Mouse (Mus musculus) liver, postnatal 0 days (tissue): ENCODE measurements around the gene Tspyl4. TPM values are rescaled to one million over a fixed set of nuclear protein-coding genes. Genes with fewer than 3 reads are reported as not detected.

Source experiments
- ATAC-seq: fragments of 200-750 bp; cut with Nextera tagmentation; 2 replicates; pipeline ENCODE4 v1.8.0; 2017; ENCODE audit warnings: mild to moderate bottlenecking, moderate library complexity
- DNase-seq: peaks from one replicate; pipeline ENCODE4 v3.0.0-alpha.2; 2016
- H3K27ac ChIP-seq: fragments of 300-500 bp; sonication (generic); 2 replicates; pipeline ENCODE4 v1.5.1; 2014; ENCODE audit warnings: antibody characterized with exemption, moderate library complexity, mild to moderate bottlenecking, low read depth
- H3K27me3 ChIP-seq: fragments of 300-500 bp; sonication (generic); 2 replicates; pipeline ENCODE4 v1.6.1; 2014; ENCODE audit warnings: low read length, control low read depth, mixed read lengths; ENCODE audit not compliant: insufficient read depth
- H3K36me3 ChIP-seq: fragments of 300-500 bp; sonication (generic); replicated peaks from 2 replicates; pipeline ENCODE4 v1.6.1; 2014; ENCODE audit warnings: mild to moderate bottlenecking, control low read depth, low read length, moderate library complexity, mixed read lengths; ENCODE audit not compliant: insufficient read depth
- H3K4me1 ChIP-seq: fragments of 300-500 bp; sonication (generic); 2 replicates; pipeline ENCODE4 v1.6.1; 2014; ENCODE audit warnings: antibody characterized with exemption, mild to moderate bottlenecking, control low read depth; ENCODE audit not compliant: insufficient read depth
- H3K4me2 ChIP-seq: fragments of 300-500 bp; sonication (generic); 2 replicates; pipeline ENCODE4 v1.6.1; 2014; ENCODE audit warnings: low read depth, mild to moderate bottlenecking, low read length, moderate library complexity, mixed read lengths
- H3K4me3 ChIP-seq: fragments of 300-500 bp; sonication (generic); 2 replicates; pipeline ENCODE4 v1.5.1; 2014; ENCODE audit warnings: low read depth, low read length
- H3K9ac ChIP-seq: fragments of 300-500 bp; sonication (generic); replicated peaks from 2 replicates; pipeline ENCODE4 v1.6.1; 2014; ENCODE audit warnings: mild to moderate bottlenecking, moderate library complexity
- H3K9me3 ChIP-seq: fragments of 300-500 bp; sonication (generic); 2 replicates; pipeline ENCODE4 v1.6.1; 2016; ENCODE audit warnings: mild to moderate bottlenecking, control low read depth, low read length, mixed read lengths
- CTCF ChIP-seq: sonication (generic); IDR thresholded peaks from 2 replicates; pipeline ENCODE4 v1.5.1; 2016; ENCODE audit warnings: antibody characterized with exemption, low read depth
- EP300 ChIP-seq: IDR thresholded peaks from 2 replicates; pipeline ENCODE4 v1.6.1; 2016; ENCODE audit warnings: antibody characterized with exemption, low read depth, mild to moderate bottlenecking
- WGBS: fragments of 180-500 bp; shearing (Covaris S2); extraction: QIAGEN DNeasy Blood & Tissue Kit; methylation state at CpG from one replicate; pipeline ENCODE4 v1.1.7; 2014; ENCODE audit not compliant: insufficient replicate concordance; 5-methylcytosine and 5-hydroxymethylcytosine counted together
- polyA plus RNA-seq: library from polyadenylated mRNA; unstranded; fragments of >200 nt; fragmentation: Nextera tagmentation; extraction: Ambion mirVana; gene quantifications from 2 replicates; pipeline ENCODE4 v1.2.1, GENCODE M21; 2015

The Tspyl4 gene
- polyA plus RNA-seq, 1 experiment from 2014 or later: 0.46 TPM

DNA sequence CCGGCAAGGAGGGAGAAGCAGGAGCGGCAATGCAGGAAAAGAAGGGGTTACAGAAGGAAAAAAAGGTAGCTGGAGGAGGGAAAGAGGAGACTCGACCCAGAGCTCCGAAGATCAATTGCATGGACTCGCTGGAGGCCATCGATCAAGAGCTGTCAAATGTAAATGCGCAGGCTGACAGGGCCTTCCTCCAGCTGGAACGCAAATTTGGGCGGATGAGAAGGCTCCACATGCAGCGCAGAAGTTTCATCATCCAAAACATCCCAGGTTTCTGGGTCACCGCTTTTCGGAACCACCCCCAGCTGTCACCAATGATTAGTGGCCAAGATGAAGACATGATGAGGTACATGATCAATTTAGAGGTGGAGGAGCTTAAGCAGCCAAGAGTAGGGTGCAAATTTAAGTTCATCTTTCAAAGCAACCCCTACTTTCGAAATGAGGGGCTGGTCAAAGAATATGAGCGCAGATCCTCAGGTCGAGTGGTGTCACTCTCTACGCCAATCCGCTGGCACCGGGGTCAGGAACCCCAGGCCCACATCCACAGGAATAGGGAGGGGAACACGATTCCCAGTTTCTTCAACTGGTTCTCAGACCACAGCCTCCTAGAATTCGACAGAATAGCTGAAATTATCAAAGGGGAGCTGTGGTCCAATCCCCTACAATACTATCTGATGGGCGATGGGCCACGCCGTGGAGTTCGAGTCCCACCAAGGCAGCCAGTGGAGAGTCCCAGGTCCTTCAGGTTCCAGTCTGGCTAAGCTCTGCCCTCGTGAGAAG lies 925 bp downstream of the Tspyl4 start:
- TF ChIP-seq EP300: no peak
- TF ChIP-seq CTCF: no peak
- peak overlapping the region; percentile 56 for H3K9ac ChIP-seq

GRCm38 (mm10) chr10:34300368-34300767 lies 3.1 kb downstream of the Tspyl4 start:
- peaks cover 11% of the 10 kb centered on the region; the same call in 1 of the 2 replicates for H3K4me1 ChIP-seq
- 59% methylated on average over 5 of the region's 5 CpGs for WGBS
- TF ChIP-seq EP300 (no peak), CTCF (no peak)
- H3K4me3 ChIP-seq: no peak overlapping the region
- no peaks in the 10 kb centered on the region for H3K27me3 ChIP-seq
- no peak overlapping the region for H3K4me2 ChIP-seq
- ATAC-seq (no peak), DNase-seq (no peak)
- H3K9me3 ChIP-seq: no peaks in the 10 kb centered on the region
- H3K9ac ChIP-seq: no peak overlapping the region
- H3K27ac ChIP-seq: no peak overlapping the region
- H3K36me3 ChIP-seq: 0 out of 2 replicates have a peak, but pooled peaks cover 2% of the 10 kb centered on the region

More for the DNA sequence above, 925 bp downstream of the Tspyl4 start:
- Histone ChIP-seq H3K4me3 (peak overlapping the region; percentile 62), H3K27me3 (no peaks in the 10 kb centered on the region), H3K4me1 (peaks cover 11% of the 10 kb centered on the region; the same call in 1 of the 2 replicates), H3K27ac (no peak overlapping the region), H3K36me3 (0 out of 2 replicates have a peak, but pooled peaks cover 2% of the 10 kb centered on the region), H3K4me2 (peak overlapping the region; percentile 89), H3K9me3 (no peaks in the 10 kb centered on the region)
- peak; percentile 21 for DNase-seq
- WGBS: 45% methylated on average over 25 of the region's 25 CpGs
- peak; percentile 12 for ATAC-seq

DNA sequence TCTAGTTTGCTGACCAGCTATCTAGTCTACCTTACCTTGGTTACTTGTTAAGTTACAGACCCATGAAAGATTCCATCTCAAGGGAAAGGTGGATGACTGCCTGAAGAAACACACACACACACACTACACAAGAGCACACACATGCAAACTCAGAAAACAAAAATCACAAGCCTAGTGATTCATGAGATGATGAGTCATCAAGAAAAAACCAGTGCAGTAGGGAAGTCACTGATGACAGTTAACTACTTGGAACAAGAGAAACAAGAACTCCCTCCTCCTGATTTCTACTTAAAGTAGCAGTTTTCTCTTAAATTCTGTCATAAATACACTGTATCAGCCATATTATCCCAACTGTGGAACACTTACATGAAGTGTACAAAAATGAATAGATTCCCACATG lies 9.8 kb downstream of the Tspyl4 start:
- H3K4me2 ChIP-seq: no peak overlapping the region

DNA sequence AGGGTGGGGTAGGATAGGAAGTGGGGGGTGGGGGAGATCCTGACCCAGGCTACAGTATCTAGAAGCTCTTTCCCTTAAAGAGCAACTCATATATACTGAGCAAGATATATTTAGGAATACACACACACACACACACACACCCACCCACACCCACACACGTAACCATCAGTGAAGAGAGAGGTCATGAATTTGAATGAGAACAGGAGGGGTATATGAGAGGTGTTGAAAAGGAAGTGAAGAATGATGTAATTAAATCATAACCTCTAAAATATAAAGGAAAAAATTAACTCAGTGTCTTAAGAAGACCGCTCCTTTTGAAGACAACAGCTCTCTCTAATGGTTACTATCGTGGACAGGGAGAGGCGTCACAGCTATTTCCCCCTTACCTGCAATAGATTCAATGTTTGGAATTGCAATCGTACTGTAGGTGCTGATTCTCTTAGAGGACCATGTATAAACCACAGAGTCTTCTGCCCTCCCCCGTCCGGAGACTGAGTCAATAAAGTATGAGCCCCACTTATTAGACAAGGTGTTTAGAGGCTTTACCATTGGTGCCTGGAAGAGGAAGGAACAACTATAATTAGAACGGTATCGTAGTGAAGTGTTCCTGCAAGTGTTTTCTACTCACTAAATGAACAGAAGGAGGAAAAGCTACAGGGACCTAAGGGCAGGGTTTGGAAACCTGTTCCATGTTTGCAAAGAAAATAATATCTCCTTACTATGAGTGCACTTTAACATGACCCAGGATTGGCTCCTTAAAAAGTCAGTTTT lies 12.9 kb downstream of the Tspyl4 start:
- Histone ChIP-seq H3K36me3 (0 out of 2 replicates have a peak, but pooled peaks cover 3% of the 10 kb centered on the region), H3K9ac (no peak overlapping the region), H3K9me3 (no peaks in the 10 kb centered on the region), H3K27ac (no peak overlapping the region), H3K27me3 (no peaks in the 10 kb centered on the region), H3K4me3 (no peak overlapping the region), H3K4me1 (no peaks in the 10 kb centered on the region), H3K4me2 (no peak overlapping the region)
- DNase-seq: no peak
- WGBS: 60% methylated on average over 9 of the region's 9 CpGs
- no peak for ATAC-seq
- TF ChIP-seq EP300 (no peak), CTCF (no peak)

More for the DNA sequence above, 9.8 kb downstream of the Tspyl4 start:
- Histone ChIP-seq H3K4me1 (no peaks in the 10 kb centered on the region), H3K27ac (no peak overlapping the region), H3K9me3 (no peaks in the 10 kb centered on the region), H3K27me3 (no peaks in the 10 kb centered on the region), H3K4me3 (no peak overlapping the region), H3K9ac (no peak overlapping the region), H3K36me3 (0 out of 2 replicates have a peak, but pooled peaks cover 2% of the 10 kb centered on the region)
- ATAC-seq: no peak
- TF ChIP-seq EP300: no peak
- no peak for TF ChIP-seq CTCF
- no peak for DNase-seq

DNA sequence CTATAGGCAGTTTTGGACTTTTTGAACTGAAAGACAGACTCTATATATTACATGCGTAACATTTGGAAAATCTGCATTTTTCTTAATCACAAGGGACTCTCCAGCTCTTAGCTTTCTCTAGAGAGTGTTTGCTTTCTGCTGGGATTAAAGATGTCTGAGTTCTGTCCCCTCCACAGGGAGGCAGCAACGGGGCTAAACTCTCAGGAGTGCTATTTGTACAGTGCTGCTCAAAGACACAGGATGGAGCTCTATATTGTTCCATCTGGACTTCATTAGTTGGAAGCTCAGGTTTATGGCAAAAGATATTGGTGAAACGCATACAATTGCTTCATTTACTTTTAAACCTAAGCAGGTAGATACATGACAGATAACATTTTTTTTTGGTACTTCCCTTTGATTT lies 15.3 kb downstream of the Tspyl4 start:
- no peak for TF ChIP-seq CTCF
- TF ChIP-seq EP300: no peak
- WGBS: 76% methylated on average over 3 of the region's 3 CpGs
- Histone ChIP-seq H3K4me2 (no peak overlapping the region), H3K36me3 (0 out of 2 replicates have a peak, but pooled peaks cover 3% of the 10 kb centered on the region), H3K9ac (no peak overlapping the region), H3K9me3 (no peaks in the 10 kb centered on the region), H3K4me3 (no peak overlapping the region), H3K27ac (no peak overlapping the region), H3K27me3 (no peaks in the 10 kb centered on the region), H3K4me1 (no peaks in the 10 kb centered on the region)
- DNase-seq (no peak), ATAC-seq (no peak)

GRCm38 (mm10) chr10:34316571-34317216 lies 19.5 kb downstream of the Tspyl4 start:
- DNase-seq: no peak
- TF ChIP-seq EP300 (no peak), CTCF (no peak)
- no peak overlapping the region for H3K4me2 ChIP-seq
- H3K9ac ChIP-seq: no peak overlapping the region
- H3K27ac ChIP-seq: no peak overlapping the region
- H3K9me3 ChIP-seq: no peaks in the 10 kb centered on the region
- no peaks in the 10 kb centered on the region for H3K27me3 ChIP-seq
- 0 out of 2 replicates have a peak, but pooled peaks cover 3% of the 10 kb centered on the region for H3K36me3 ChIP-seq
- no peaks in the 10 kb centered on the region for H3K4me1 ChIP-seq
- no peak overlapping the region for H3K4me3 ChIP-seq
- ATAC-seq: 0 out of 2 replicates have a peak, but pooled peaks have one; percentile 21
- WGBS: 14% methylated on average over 3 of the region's 3 CpGs
